Mouse (Mus musculus): ENCODE results near the gene Pitpna.

DNA sequence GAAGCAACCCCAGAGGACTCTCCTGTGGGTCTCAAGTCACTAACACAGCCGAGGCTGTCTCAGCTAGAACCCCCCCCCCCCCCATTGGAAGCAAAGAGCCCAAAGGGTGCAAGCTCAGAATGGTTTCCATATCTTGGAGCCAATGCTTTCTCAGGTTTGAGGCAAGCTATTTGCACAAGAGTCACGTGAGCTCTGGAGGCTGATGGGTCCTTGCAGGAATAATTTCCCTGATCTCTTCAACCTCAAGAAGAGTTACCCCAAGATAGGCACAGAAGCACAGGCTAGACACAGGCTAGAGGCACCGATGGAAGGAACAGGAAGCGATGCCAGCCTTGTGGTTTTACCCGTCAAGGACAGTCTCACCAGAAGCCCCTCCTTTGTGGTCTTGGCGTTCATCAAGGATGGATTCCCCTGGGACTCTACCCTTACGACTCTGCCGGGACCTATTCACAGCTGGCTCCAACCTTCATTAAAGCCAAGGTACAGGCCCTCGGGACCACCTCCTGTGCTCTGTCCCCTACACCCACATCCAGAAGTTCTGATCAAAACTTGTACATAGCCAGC lies 12.3 kb upstream of the Pitpna start:
- TF ChIP-seq CTCF (IDR thresholded peaks at IDR 0.05; ENCODE audit: insufficient read depth, low read length): no peak
- no peak for TF ChIP-seq POLR2A (IDR thresholded peaks at IDR 0.05; ENCODE audit: borderline replicate concordance, extremely low read depth, low read depth, low read length)

Data from lung, adult 2 months (tissue).